Mouse (Mus musculus): Measurements from ENCODE around the gene Fam71b. TPM values are rescaled to one million over a fixed set of nuclear protein-coding genes. Genes with fewer than 3 reads are reported as not detected.

Fam71b gene
- polyA plus RNA-seq, 1 experiment from 2014 or later: not detected

DNA sequence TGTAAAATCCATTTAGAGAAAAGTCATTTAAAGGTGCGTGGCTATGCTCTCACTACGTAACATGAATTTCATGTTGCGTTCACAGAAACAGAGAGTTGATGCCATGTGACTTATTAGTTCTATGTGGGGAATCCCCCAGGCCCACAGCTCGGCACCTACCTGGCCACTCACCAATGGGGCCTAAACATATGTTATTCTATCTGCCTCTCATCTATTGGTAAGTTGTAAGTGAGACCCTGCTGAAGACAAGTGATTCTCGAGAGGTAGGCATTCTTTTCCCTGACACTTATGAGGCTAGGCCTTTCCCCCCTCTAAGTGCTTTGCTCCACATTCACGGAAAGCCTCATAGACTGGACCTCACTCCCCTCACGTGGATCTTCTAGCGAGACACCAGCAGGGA, 9.8 kb upstream of the Fam71b start:
- no peak overlapping the region for H3K27ac ChIP-seq (replicated peaks)
- no peaks in the 10 kb centered on the region for H3K36me3 ChIP-seq (replicated peaks)
- ATAC-seq (ENCODE audit: insufficient read depth): no peak
- no peaks in the 10 kb centered on the region for H3K27me3 ChIP-seq
- WGBS (ENCODE audit: insufficient replicate concordance): 71% methylated on average over 8 of the region's 8 CpGs
- H3K9ac ChIP-seq: no peak overlapping the region
- no peak overlapping the region for H3K4me3 ChIP-seq (replicated peaks)
- H3K9me3 ChIP-seq (replicated peaks): no peaks in the 10 kb centered on the region
- no peak overlapping the region for H3K4me2 ChIP-seq
- no peaks in the 10 kb centered on the region for H3K4me1 ChIP-seq (replicated peaks)

DNA sequence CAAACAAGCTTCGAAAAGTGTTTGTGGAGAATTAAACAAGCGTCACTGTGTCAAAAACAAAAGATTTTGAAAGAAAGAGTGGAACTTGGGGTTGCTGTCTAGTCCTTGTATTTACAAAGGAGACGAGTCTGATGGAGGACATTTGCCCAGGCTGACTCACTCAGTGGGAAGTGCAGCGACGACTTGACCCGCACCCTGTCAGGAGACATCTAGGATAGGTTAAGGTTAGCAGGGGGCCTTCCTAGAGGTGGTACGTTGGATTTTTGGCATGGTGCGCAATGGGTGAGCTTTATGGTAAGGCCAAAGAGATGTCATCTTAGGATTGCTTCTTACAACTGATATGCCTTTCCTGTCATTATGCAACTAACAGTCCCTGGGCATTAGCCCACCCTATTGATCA, 9.3 kb upstream of the Fam71b start:
- no peak overlapping the region for H3K9ac ChIP-seq
- H3K9me3 ChIP-seq (replicated peaks): no peaks in the 10 kb centered on the region
- H3K4me2 ChIP-seq: no peak overlapping the region
- no peaks in the 10 kb centered on the region for H3K36me3 ChIP-seq (replicated peaks)
- no peak for ATAC-seq (ENCODE audit: insufficient read depth)
- 75% methylated on average over 8 of the region's 8 CpGs for WGBS (ENCODE audit: insufficient replicate concordance)
- no peak overlapping the region for H3K27ac ChIP-seq (replicated peaks)
- H3K4me3 ChIP-seq (replicated peaks): no peak overlapping the region
- H3K4me1 ChIP-seq (replicated peaks): no peaks in the 10 kb centered on the region
- no peaks in the 10 kb centered on the region for H3K27me3 ChIP-seq

DNA sequence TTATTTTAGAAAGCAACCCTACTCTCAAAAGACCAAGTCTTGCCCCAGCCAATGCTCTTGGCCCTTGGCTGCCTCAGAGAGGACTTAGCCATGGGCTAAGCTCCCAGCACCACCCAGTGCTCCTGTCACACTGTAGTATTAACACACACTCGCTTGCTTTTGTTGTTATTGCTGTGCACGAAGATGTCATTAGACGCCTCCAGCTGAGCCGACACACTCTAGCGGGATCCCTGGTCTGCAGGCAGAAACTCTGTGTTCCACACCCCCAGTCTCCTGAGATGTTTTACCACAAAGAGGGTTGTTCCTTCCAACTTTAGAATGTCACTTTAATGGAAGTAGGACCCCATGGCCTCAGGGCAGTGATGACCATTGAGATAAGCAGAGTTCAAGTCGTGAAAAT, 7.9 kb upstream of the Fam71b start:
- H3K9ac ChIP-seq: no peak overlapping the region
- no peak overlapping the region for H3K4me3 ChIP-seq (replicated peaks)
- H3K27ac ChIP-seq (replicated peaks): no peak overlapping the region
- no peak for ATAC-seq (ENCODE audit: insufficient read depth)
- no peaks in the 10 kb centered on the region for H3K9me3 ChIP-seq (replicated peaks)
- H3K4me2 ChIP-seq: no peak overlapping the region
- WGBS (ENCODE audit: insufficient replicate concordance): 55% methylated on average over 6 of the region's 6 CpGs
- no peaks in the 10 kb centered on the region for H3K27me3 ChIP-seq
- no peaks in the 10 kb centered on the region for H3K4me1 ChIP-seq (replicated peaks)
- H3K36me3 ChIP-seq (replicated peaks): no peaks in the 10 kb centered on the region

DNA sequence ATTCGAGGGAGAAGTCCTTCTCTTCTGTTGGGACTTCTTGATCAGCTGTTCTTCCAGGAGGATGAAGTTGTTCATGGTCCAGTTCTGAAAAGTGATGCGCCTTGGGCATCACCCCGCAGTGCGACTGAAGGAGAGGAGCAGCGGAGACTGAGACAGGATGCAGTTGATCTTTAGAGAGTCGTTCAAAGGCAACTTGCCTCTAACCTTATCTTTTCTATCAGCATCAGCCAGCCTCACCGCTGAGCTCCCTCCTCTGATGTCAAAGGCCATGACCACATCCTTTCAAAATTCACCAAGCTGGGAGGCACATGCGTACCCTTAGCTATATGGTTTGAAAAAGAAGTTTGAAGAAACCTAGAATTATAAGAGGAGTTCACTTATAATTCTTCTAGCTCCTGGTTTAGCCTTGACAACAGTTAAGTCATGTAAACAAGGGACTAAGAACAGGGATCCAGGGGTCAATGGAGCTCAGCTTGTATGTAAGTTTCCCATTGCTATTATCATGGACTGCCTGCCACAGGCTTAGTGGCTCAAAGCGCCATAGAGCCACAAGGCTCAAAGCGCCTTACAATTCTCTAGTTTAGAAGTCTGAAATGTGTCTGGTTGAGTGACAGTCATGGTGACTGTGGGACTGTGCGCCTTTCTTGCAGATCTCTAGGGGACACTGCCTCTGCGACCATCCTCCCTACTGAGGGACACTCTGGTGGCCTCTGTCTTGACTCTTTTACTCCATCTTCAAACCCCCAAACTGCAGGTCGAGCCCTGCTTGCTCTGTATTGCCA, 6.8 kb upstream of the Fam71b start, which contains the start of gene Itk:
Gene Itk (minus strand): TSS at position 180 of the 782 bp plus-strand sequence.
- H3K4me2 ChIP-seq: no peak within 1 kb of the TSS
- no peaks in the 10 kb centered on the region for H3K4me1 ChIP-seq (replicated peaks)
- WGBS (ENCODE audit: insufficient replicate concordance): 46% methylated on average over 13 of the region's 13 CpGs
- H3K9me3 ChIP-seq (replicated peaks): no peaks in the 10 kb centered on the region
- H3K9ac ChIP-seq: no peak within 1 kb of the TSS
- no peaks in the 10 kb centered on the region for H3K27me3 ChIP-seq
- H3K4me3 ChIP-seq (replicated peaks): no peak within 1 kb of the TSS
- H3K36me3 ChIP-seq (replicated peaks): no peaks in the 10 kb centered on the region
- no peak for ATAC-seq (ENCODE audit: insufficient read depth)
- no peak within 1 kb of the TSS for H3K27ac ChIP-seq (replicated peaks)

DNA sequence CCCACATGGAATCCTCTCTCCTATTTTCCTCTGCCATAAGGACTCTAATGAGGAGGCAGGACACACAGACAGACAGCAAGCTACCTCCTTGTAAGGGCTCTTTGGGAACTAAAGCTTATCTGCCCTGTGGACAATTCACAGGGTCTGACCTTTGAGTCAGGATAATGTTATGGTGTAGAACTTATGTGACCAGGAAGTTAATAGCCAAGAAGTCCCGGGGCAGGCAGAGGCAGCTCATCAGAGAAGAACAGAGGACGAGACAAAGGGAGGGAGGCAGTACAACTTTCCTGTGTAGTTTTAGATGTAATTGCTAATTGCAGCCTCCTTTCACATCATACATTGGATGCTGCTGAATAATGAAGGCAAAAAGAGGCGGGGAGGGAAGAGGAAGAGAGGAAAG, 5.7 kb upstream of the Fam71b start:
- Histone ChIP-seq H3K4me1 (replicated peaks) (no peaks in the 10 kb centered on the region), H3K4me2 (no peak overlapping the region), H3K27me3 (no peaks in the 10 kb centered on the region), H3K4me3 (replicated peaks) (no peak overlapping the region), H3K9ac (no peak overlapping the region), H3K9me3 (replicated peaks) (no peaks in the 10 kb centered on the region), H3K36me3 (replicated peaks) (no peaks in the 10 kb centered on the region), H3K27ac (replicated peaks) (no peak overlapping the region)
- WGBS (ENCODE audit: insufficient replicate concordance): 35% methylated on average over 3 of the region's 3 CpGs
- ATAC-seq (ENCODE audit: insufficient read depth): no peak

DNA sequence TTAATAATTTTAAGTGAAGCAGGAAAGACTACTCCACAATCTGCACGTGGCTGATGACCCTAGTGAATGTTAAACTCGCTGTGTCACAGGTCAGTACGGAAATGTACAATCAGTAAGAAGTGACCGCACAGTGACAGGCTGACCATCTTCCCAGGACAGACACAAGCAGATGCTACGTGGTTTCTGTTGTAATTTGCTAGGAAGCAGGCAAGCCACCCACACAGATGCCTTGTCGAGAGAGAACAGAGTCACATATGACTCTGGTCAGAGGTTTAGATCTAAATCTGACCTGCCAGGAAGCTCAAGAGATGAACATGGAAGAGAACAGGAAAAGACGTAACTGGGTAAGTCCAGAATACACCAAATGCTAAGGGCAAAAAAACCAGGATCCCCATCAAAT, 3.5 kb upstream of the Fam71b start:
- no peaks in the 10 kb centered on the region for H3K27me3 ChIP-seq
- ATAC-seq (ENCODE audit: insufficient read depth): no peak
- 47% methylated on average over 7 of the region's 7 CpGs for WGBS (ENCODE audit: insufficient replicate concordance)
- H3K4me3 ChIP-seq (replicated peaks): no peak overlapping the region
- peaks cover 10% of the 10 kb centered on the region; the same call in 1 of the 2 replicates for H3K4me1 ChIP-seq (replicated peaks)
- H3K27ac ChIP-seq (replicated peaks): no peak overlapping the region
- no peak overlapping the region for H3K9ac ChIP-seq
- no peaks in the 10 kb centered on the region for H3K36me3 ChIP-seq (replicated peaks)
- no peak overlapping the region for H3K4me2 ChIP-seq
- no peaks in the 10 kb centered on the region for H3K9me3 ChIP-seq (replicated peaks)

DNA sequence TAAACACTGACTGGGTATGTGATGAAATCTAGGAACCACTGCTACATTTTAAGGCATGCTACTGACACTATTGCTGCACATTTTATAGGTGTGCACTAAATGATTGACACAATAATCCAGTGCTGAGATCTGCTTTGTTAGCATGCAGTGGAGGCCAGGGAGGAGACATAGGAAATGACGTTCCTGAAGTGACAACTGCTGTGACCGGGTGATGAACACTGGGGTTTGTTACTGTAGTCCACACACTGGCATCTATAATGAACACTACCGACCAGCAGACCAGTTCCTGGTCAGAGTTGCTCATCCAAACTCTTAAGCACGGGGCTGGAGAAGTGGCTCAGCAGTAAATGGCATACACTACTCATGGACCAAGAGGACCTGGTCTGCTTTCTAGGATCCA, 2.9 kb upstream of the Fam71b start:
- no peak for ATAC-seq (ENCODE audit: insufficient read depth)
- Histone ChIP-seq H3K9me3 (replicated peaks) (no peaks in the 10 kb centered on the region), H3K36me3 (replicated peaks) (no peaks in the 10 kb centered on the region), H3K27me3 (no peaks in the 10 kb centered on the region), H3K4me3 (replicated peaks) (no peak overlapping the region), H3K9ac (no peak overlapping the region), H3K4me1 (replicated peaks) (peaks cover 10% of the 10 kb centered on the region; the same call in 1 of the 2 replicates), H3K27ac (replicated peaks) (no peak overlapping the region), H3K4me2 (no peak overlapping the region)
- WGBS (ENCODE audit: insufficient replicate concordance): 50% methylated on average over 4 of the region's 4 CpGs

DNA sequence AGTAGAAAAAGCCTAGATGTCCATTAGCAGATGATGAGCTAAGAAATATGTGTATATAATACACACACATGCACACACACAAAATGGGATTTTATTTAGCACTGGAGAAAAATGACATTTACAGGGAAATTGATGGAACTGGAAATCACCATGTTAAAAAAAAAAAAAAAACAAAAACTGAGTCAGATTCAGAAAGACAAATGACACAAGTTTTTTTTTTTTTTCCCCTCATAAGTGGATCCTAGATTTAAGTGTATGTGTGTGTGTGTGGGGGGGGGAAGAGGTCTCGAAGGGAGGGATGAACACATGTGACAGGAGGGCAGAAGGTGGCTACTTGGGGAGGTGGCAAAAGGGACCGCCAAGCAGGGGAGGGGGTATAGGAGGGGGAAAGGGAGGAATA, 1.3 kb upstream of the Fam71b start:
- Histone ChIP-seq H3K4me2 (no peak overlapping the region), H3K36me3 (replicated peaks) (no peaks in the 10 kb centered on the region), H3K4me1 (replicated peaks) (peaks cover 16% of the 10 kb centered on the region), H3K27ac (replicated peaks) (no peak overlapping the region), H3K27me3 (no peaks in the 10 kb centered on the region), H3K9ac (no peak overlapping the region), H3K9me3 (replicated peaks) (no peaks in the 10 kb centered on the region), H3K4me3 (replicated peaks) (no peak overlapping the region)
- 53% methylated on average over 2 of the region's 2 CpGs for WGBS (ENCODE audit: insufficient replicate concordance)
- ATAC-seq (ENCODE audit: insufficient read depth): no peak

DNA sequence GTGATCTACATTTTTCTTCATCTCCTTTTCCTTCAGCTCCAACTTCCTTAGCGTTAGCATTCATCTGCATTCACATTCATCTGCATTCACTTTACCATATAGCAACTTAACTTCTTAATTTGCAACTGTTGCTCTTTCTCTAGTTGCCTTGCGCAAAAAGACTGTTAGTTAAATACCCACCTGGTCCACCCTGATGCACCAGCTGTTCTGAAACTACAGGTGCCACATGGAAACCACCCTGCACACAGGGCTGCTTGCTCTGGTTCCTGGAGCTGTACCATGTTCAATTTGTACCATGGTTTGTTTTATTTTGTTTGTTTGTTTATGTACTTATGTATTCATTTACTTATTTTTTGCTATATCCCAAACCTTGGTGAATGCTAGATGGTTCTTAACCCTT, 661 bp upstream of the Fam71b start:
- peaks cover 16% of the 10 kb centered on the region for H3K4me1 ChIP-seq (replicated peaks)
- H3K27ac ChIP-seq (replicated peaks): no peak overlapping the region
- 66% methylated on average over 2 of the region's 2 CpGs for WGBS (ENCODE audit: insufficient replicate concordance)
- no peaks in the 10 kb centered on the region for H3K27me3 ChIP-seq
- H3K9ac ChIP-seq: no peak overlapping the region
- H3K9me3 ChIP-seq (replicated peaks): no peaks in the 10 kb centered on the region
- no peak overlapping the region for H3K4me3 ChIP-seq (replicated peaks)
- ATAC-seq (ENCODE audit: insufficient read depth): no peak
- H3K36me3 ChIP-seq (replicated peaks): no peaks in the 10 kb centered on the region
- no peak overlapping the region for H3K4me2 ChIP-seq

DNA sequence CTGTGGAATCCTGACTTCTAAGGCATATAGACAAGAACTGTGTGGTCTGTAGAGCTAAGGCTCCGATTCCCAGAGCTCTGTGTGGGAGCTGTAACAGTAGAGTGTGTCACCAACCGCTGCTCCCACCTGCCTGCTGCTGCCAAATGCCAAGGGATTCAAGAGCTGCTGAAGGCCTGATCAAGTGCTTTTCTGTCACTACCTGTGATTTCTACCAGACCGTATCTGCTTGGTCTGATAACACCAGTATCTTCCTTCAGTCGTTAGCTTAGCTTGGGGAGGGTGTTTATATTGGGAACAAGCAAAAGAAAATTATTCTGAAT, 461 bp downstream of the Fam71b start:
- ATAC-seq (ENCODE audit: insufficient read depth): no peak
- no peak overlapping the region for H3K4me3 ChIP-seq (replicated peaks)
- H3K4me2 ChIP-seq: no peak overlapping the region
- H3K27me3 ChIP-seq: no peaks in the 10 kb centered on the region
- no peaks in the 10 kb centered on the region for H3K9me3 ChIP-seq (replicated peaks)
- H3K9ac ChIP-seq: no peak overlapping the region
- peaks cover 20% of the 10 kb centered on the region for H3K4me1 ChIP-seq (replicated peaks)
- WGBS (ENCODE audit: insufficient replicate concordance): 38% methylated on average over 4 of the region's 4 CpGs
- no peaks in the 10 kb centered on the region for H3K36me3 ChIP-seq (replicated peaks)
- H3K27ac ChIP-seq (replicated peaks): no peak overlapping the region

DNA sequence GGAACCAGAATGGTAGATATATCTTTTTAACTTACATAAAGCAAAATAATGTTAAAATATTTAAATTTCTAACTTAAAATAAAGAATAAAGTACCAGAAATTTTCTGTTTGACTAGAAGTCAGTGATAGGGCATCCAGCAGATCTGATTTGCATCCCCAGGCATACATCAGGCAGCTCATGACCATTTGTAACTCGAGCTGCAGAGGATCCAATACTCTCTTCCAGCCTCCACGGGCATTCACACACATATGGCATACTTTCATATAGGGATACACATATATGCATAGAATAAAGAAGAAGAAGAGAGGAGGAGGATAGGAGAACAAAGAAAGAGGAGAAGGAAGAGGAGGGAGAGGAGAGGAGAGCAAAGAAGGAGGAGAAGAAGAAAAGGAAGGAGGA, 1.5 kb downstream of the Fam71b start:
- H3K27me3 ChIP-seq: no peaks in the 10 kb centered on the region
- H3K36me3 ChIP-seq (replicated peaks): no peaks in the 10 kb centered on the region
- H3K27ac ChIP-seq (replicated peaks): no peak overlapping the region
- WGBS (ENCODE audit: insufficient replicate concordance): 57% methylated on average over 2 of the region's 2 CpGs
- no peak overlapping the region for H3K4me2 ChIP-seq
- no peak overlapping the region for H3K4me3 ChIP-seq (replicated peaks)
- H3K9ac ChIP-seq: no peak overlapping the region
- H3K4me1 ChIP-seq (replicated peaks): peaks cover 20% of the 10 kb centered on the region
- no peak for ATAC-seq (ENCODE audit: insufficient read depth)
- H3K9me3 ChIP-seq (replicated peaks): no peaks in the 10 kb centered on the region

DNA sequence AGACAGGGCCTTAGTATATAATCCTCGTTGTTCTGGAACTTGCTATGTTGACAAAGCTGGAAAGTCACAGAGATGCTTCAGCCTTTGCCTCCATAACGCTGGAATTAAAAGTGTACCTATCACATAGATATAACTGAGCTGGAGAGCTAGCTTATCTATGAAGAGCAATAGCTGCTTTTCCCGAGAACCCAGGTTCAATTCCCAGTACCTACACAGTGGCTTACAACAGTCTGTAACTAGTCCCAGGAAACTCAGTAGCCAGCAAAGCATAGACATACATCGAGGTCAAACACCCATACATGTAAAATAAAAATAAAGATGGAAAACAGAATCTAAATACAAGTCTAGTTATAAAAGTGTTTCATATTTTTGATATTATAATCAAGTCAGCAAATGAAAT, 2.1 kb downstream of the Fam71b start:
- H3K27ac ChIP-seq (replicated peaks): no peak overlapping the region
- no peak overlapping the region for H3K9ac ChIP-seq
- peaks cover 20% of the 10 kb centered on the region for H3K4me1 ChIP-seq (replicated peaks)
- no peak overlapping the region for H3K4me3 ChIP-seq (replicated peaks)
- WGBS (ENCODE audit: insufficient replicate concordance): 29% methylated on average over 4 of the region's 4 CpGs
- no peak for ATAC-seq (ENCODE audit: insufficient read depth)
- H3K9me3 ChIP-seq (replicated peaks): no peaks in the 10 kb centered on the region
- H3K27me3 ChIP-seq: no peaks in the 10 kb centered on the region
- no peak overlapping the region for H3K4me2 ChIP-seq
- no peaks in the 10 kb centered on the region for H3K36me3 ChIP-seq (replicated peaks)
